Mouse (Mus musculus): ENCODE measurements around the gene Olfr1359. TPM values are rescaled to one million over a fixed set of nuclear protein-coding genes. Genes with fewer than 3 reads are reported as not detected.
"Not testable (repeated sequence)": the region's sequence is repeated elsewhere in the genome, so short reads cannot be mapped to it uniquely, and the experiment has no call there.

Gene Olfr1359
- polyA plus RNA-seq, 1 experiment = not detected

GRCm38 (mm10) chr13:21722373-21722925 is 24.5 kb downstream of the Olfr1359 start:
- 5% methylated on average over 11 of the region's 11 CpGs for WGBS
- no peak for DNase-seq (ENCODE audit: low read depth, low spot score)

- WGBS = 35% methylated on average over 5 of the region's 5 CpGs
- DNase-seq (ENCODE audit: low read depth, low spot score) = no peak
Observed at GRCm38 (mm10) chr13:21722993-21723836, 25.3 kb downstream of the Olfr1359 start.

DNA sequence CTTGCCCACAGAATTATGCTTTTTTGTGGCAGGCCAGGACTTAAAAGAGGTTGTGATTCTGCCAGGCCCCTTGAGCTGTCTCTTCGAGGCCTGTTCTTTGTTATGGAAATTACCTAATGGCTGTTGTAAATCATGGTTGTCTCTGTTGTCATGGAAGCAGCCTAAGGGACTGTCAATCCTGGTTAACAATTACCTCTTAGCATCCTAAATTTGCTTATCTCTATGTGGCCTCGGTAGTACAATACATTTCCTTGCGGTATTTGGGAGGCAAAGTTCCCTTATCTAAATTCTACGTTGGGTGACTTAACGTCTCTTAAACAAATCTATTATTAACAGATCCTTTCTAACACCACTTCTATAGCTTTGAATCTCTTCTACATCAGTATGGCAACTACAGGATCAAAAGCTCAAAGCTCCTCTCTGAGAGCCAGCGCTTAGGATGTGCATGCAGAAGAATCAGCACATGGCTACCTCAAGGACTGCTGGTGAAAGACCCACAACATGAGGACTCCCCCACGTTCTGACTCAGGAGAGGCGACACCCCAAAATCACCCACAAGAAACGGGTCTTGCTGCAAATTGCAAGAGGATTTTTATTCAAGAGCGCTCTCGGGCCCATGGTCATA is 30.1 kb downstream of the Olfr1359 start:
- DNase-seq (ENCODE audit: low read depth, low spot score) = no peak
- WGBS = 51% methylated on average over 11 of the region's 11 CpGs

- DNase-seq (ENCODE audit: low read depth, low spot score) = no peak
- WGBS = 81% methylated on average over 1 of the region's 1 CpGs
Observed at GRCm38 (mm10) chr13:21729544-21729943, 31.6 kb downstream of the Olfr1359 start.

DNA sequence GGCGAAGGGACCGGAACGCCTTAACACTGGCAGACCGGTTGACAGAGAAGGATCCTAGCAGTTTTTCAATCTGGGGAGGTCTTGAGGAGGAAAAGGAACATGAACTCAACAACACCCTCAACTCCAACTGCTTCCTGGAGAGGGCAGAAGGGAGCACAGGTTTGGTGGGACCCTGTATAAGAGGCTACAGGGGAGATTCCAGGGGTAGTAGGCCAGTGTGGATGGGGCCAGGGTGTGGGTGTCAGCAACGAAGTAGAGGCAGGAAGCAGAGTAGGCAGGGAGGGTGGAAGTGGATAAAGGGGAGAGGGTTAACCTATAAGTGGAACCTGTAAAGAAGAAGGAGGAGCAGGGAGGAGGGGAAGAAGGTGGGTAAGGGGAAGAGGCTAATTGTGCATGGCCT is 35.6 kb downstream of the Olfr1359 start:
- no peak for DNase-seq (ENCODE audit: low read depth, low spot score)

DNA sequence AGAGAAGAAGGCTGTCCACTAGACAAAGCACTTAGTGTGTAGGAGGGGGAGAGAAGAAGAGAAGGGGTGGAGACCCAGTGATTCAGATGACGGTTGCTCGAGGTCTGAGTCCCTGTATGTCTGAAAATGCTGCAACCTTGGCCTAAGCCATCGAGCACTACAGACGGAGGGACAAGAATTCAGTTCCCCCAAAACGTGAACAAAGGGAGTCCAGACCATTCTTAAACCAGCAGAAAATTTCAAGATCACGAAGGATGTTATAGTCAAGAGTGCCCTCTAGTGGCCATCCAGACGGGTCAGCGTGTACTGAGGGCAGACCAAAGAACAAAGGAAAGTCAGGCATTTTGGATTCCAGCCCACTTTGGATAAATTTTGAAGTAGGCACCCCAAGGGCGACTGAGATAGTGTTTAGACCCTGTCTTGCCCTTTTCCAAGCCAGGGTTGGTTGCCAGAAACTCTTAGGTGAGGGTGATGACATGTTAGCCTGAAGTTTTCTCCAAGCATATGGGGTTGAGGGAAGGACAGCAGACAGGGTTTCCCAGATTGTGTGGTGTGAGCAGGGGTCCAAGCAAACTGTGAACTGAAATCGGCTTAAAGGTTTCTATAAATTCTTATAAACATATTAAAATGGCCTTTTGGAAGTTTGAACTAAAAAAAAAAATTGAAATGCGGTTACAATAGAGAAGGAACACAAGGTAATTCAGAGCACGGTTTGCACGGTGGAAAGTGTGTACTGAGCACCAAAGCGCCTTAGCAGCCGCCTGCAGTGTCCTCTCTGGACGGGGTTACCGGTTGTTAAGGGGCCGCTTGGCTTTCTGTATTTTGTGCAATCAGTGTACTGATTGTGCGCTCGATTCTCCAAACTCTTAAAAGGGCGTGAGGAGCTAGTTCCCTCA is 36.3 kb downstream of the Olfr1359 start:
- DNase-seq (ENCODE audit: low read depth, low spot score) = no peak
- 1% methylated on average over 21 of the region's 21 CpGs for WGBS

More for the DNA sequence above, 35.6 kb downstream of the Olfr1359 start:
- 86% methylated on average over 5 of the region's 5 CpGs for WGBS

- DNase-seq (ENCODE audit: low read depth, low spot score) = not testable (repeated sequence)
- WGBS = under 1% methylated on average over 52 of the region's 56 CpGs
Observed at GRCm38 (mm10) chr13:21734906-21735767, 37.2 kb downstream of the Olfr1359 start, which contains the start of gene Hist1h4j. Hist1h4j (plus strand) TSS chr13:21735064.

GRCm38 (mm10) chr13:21745006-21745405 is 47.1 kb downstream of the Olfr1359 start:
- 75% methylated on average over 1 of the region's 1 CpGs for WGBS
- DNase-seq (ENCODE audit: low read depth, low spot score) = no peak

- WGBS = 6% methylated on average over 5 of the region's 5 CpGs
- DNase-seq (ENCODE audit: low read depth, low spot score) = no peak
Observed at GRCm38 (mm10) chr13:21749387-21750158, 51.7 kb downstream of the Olfr1359 start.

DNA sequence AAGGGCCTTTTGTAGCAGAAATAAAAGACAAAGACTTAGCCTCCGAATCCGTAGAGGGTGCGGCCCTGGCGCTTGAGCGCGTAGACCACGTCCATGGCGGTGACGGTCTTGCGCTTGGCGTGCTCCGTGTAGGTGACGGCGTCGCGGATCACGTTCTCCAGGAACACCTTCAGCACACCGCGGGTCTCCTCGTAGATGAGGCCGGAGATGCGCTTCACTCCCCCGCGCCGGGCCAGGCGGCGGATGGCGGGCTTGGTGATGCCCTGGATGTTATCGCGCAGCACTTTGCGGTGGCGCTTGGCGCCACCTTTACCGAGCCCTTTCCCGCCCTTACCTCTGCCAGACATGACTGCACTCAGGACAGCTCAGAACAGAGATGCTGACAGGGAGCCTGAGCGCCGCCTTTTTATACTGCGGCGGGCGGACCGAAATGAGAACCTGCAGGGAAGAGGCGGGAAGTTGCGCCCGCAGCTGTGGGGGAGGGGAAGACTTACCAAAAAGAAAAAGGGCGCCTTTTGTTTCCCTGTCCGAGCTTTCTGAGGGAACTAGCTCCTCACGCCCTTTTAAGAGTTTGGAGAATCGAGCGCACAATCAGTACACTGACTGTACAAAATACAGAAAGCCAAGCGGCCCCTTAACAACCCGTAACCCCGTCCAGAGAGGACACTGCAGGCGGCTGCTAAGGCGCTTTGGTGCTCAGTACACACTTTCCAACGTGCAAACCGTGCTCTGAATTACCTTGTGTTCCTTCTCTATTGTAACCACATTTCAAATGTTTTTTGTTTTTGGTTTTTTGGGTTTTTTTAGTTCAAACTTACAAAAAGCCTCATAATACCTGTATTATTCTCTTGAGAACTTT is 52.5 kb downstream of the Olfr1359 start, which contains the start of gene Hist1h4k:
Hist1h4k (minus strand) TSS at position 347 of the 859 bp plus-strand sequence.
- under 1% methylated on average over 47 of the region's 56 CpGs for WGBS
- DNase-seq (ENCODE audit: low read depth, low spot score) = not testable (repeated sequence)

- no peak for DNase-seq (ENCODE audit: low read depth, low spot score)
Observed at GRCm38 (mm10) chr13:21751417-21751816, 53.5 kb downstream of the Olfr1359 start.

DNA sequence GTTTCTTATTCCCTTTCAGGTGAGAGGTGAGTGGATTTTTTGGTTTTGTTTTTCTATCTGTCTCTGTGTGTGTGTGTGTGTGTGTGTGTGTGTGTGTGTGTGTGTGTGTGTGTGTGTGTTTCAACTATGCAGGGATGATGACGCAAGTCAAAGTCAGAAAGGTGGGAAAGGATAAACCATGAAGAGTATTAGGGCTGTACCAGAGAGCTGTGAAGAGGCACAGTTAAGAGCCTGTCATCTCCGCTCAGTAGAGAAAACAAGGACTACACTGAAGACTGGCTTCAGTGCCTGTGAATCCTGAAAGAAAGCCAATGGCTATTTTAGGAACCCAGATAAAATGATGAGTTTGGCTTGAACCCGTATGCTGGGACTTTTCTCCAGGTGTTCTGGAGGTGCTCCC is 53.9 kb downstream of the Olfr1359 start:
- no peak for DNase-seq (ENCODE audit: low read depth, low spot score)
- 76% methylated on average over 3 of the region's 3 CpGs for WGBS

- WGBS = 38% methylated on average over 3 of the region's 3 CpGs
Observed at GRCm38 (mm10) chr13:21752356-21752755, 54.4 kb downstream of the Olfr1359 start.

GRCm38 (mm10) chr13:21753051-21753523 is 55.2 kb downstream of the Olfr1359 start:
- DNase-seq (ENCODE audit: low read depth, low spot score) = no peak
- WGBS = 4% methylated on average over 10 of the region's 10 CpGs

More at GRCm38 (mm10) chr13:21752356-21752755, 54.4 kb downstream of the Olfr1359 start:
- DNase-seq (ENCODE audit: low read depth, low spot score) = no peak

DNA sequence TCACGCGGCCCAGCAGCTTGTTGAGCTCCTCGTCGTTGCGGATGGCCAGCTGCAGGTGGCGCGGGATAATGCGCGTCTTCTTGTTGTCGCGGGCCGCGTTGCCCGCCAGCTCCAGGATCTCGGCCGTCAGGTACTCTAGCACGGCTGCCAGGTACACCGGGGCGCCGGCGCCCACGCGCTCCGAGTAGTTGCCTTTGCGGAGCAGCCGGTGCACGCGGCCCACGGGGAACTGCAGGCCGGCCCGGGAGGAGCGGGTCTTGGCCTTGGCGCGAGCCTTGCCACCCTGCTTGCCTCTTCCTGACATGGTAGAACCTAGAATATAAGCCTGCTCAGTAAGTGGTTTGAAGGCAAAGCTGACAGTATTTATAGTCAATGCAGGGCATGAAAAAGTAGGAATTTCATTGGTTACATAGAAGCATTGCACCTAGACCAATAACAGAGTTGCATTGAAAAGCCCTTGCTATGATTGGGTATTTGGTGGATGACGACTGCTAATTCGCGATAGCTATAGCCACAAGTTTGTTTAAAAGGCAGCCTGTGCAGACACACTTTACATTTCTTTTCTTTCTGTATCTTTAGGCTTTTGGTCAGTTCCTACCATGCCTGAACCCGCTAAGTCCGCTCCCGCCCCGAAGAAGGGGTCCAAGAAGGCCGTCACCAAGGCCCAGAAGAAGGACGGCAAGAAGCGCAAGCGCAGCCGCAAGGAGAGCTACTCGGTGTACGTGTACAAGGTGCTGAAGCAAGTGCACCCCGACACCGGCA is 55.8 kb downstream of the Olfr1359 start, which contains the start of the genes Hist1h2ak and Hist1h2bn:
Hist1h2ak (minus strand) TSS at position 304 of the 762 bp plus-strand sequence.
Hist1h2bn (plus strand) TSS at position 600 of the 762 bp plus-strand sequence.
- under 1% methylated on average over 48 of the region's 50 CpGs for WGBS

More for the DNA sequence above, 55.8 kb downstream of the Olfr1359 start, which contains the start of the genes Hist1h2ak and Hist1h2bn:
- DNase-seq (ENCODE audit: low read depth, low spot score) = peak; percentile 94
